Mouse (Mus musculus) heart, postnatal 36 days (tissue): Measurements from ENCODE around the gene Mboat1. TPM values are rescaled to one million over a fixed set of nuclear protein-coding genes. Genes with fewer than 3 reads are reported as not detected.

Source experiments
- DNase-seq, 2 experiments: peaks; one replicate each; pipeline ENCODE4 v3.0.0; 2021 to 2022
- intact Hi-C: fragments of 180-260 bp; cut with DNase I; formaldehyde crosslinking; loops from one replicate; pipeline ENCODE4 v1.15.1; 2025
- total RNA-seq, 2 experiments: library from RNA; stranded (reverse); gene quantifications; 2 replicates each; pipeline ENCODE4 v1.2.3; 2021

Gene Mboat1
- 1 to 10 TPM; 1.2 TPM for total RNA-seq

GRCm38 (mm10) chr13:30136243-30136922, at the start of gene Mboat1:
Gene Mboat1, plus strand, starts transcription at chr13:30136489.
- intact Hi-C loops = no loop called here
- peak; percentile 78 to 84 for DNase-seq

- DNase-seq = no peak
- intact Hi-C loops = loop anchor here (1.0 to 5.0 kb wide), 2 partner anchors 167 to 454 kb away; partner anchors contain the start of gene Uqcrfs1
Measured at GRCm38 (mm10) chr13:30093086-30093485, 43.2 kb upstream of the Mboat1 start.

- intact Hi-C loops = no loop called here
- no peak for DNase-seq
Measured at GRCm38 (mm10) chr13:30095851-30096250, 40.4 kb upstream of the Mboat1 start.

GRCm38 (mm10) chr13:30096536-30096935, 39.8 kb upstream of the Mboat1 start:
- DNase-seq = no peak
- intact Hi-C loops = no loop called here

- no peak for DNase-seq
- intact Hi-C loops = no loop called here
Measured at GRCm38 (mm10) chr13:30109001-30109600, 27.2 kb upstream of the Mboat1 start.

GRCm38 (mm10) chr13:30115792-30116191, 20.5 kb upstream of the Mboat1 start:
- intact Hi-C loops = no loop called here
- no peak for DNase-seq

- intact Hi-C loops = no loop called here
- DNase-seq = peak in 1 of 2 experiments; percentile 4
Measured at GRCm38 (mm10) chr13:30136923-30137629, 787 bp downstream of the Mboat1 start.

- intact Hi-C loops = no loop called here
- no peak for DNase-seq
Measured at GRCm38 (mm10) chr13:30137951-30138350, 1.7 kb downstream of the Mboat1 start.

GRCm38 (mm10) chr13:30140149-30140548, 3.9 kb downstream of the Mboat1 start:
- no peak for DNase-seq
- intact Hi-C loops = no loop called here

- DNase-seq = no peak
- intact Hi-C loops = no loop called here
Measured at GRCm38 (mm10) chr13:30140646-30141045, 4.4 kb downstream of the Mboat1 start.

GRCm38 (mm10) chr13:30141996-30142395, 5.7 kb downstream of the Mboat1 start:
- intact Hi-C loops = no loop called here
- no peak for DNase-seq

- no peak for DNase-seq
- intact Hi-C loops = no loop called here
Measured at GRCm38 (mm10) chr13:30146468-30146867, 10.2 kb downstream of the Mboat1 start.

GRCm38 (mm10) chr13:30154264-30154663, 18.0 kb downstream of the Mboat1 start:
- DNase-seq = no peak
- intact Hi-C loops = no loop called here

GRCm38 (mm10) chr13:30159626-30160025, 23.3 kb downstream of the Mboat1 start:
- DNase-seq = no peak
- intact Hi-C loops = no loop called here

GRCm38 (mm10) chr13:30163521-30163920, 27.2 kb downstream of the Mboat1 start:
- no peak for DNase-seq
- intact Hi-C loops = no loop called here

- no peak for DNase-seq
- intact Hi-C loops = no loop called here
Measured at GRCm38 (mm10) chr13:30166138-30167090, 30.1 kb downstream of the Mboat1 start.

GRCm38 (mm10) chr13:30167499-30167898, 31.2 kb downstream of the Mboat1 start:
- intact Hi-C loops = no loop called here
- no peak for DNase-seq

- intact Hi-C loops = no loop called here
- no peak for DNase-seq
Measured at GRCm38 (mm10) chr13:30168803-30169202, 32.5 kb downstream of the Mboat1 start.

GRCm38 (mm10) chr13:30170061-30170460, 33.8 kb downstream of the Mboat1 start:
- intact Hi-C loops = no loop called here
- no peak for DNase-seq

- intact Hi-C loops = no loop called here
- DNase-seq = no peak
Measured at GRCm38 (mm10) chr13:30174586-30174985, 38.3 kb downstream of the Mboat1 start.

- DNase-seq = no peak
- intact Hi-C loops = no loop called here
Measured at GRCm38 (mm10) chr13:30177356-30177755, 41.1 kb downstream of the Mboat1 start.
